ENCODE assay signal across 25 mouse cellular contexts in the genomic region with DNA sequence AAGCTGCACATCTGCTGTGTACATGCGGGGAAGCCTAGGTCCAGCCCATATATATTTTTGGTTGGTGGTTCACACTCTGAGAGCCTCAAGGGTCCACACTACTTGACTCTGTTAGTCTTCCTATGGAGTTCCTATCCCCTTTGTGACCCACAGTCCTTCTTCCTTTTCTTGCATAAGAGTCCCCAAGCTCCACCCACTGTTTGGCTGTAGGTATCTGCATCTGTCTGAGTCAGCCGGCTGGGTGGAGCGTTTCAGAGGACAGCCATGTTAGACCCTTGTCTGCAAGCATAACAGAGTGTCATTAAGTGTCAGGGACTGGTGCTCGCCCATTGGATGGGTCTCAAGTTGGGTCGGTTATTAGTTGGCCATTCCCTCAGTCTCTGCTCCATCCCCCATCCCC. TPM values are rescaled to one million over a fixed set of nuclear protein-coding genes. Genes with fewer than 3 reads are reported as not detected.
DNase-seq lines count a peak whose midpoint lies in the region; ATAC-seq and TF ChIP-seq lines count a peak whose summit lies in the region.
"Had no signal": no experiment of that assay in that cellular context is flagged by ENCODE, and none has a peak within 500 bp of the region (broad histone marks: within the 10 kb centered on the region; RNA-seq: fewer than 3 reads in every experiment).

No protein-coding gene starts in this region.

- peak; percentile 55; the same call in 1 of the 2 replicates for ATAC-seq in intestine, embryonic 15.5 days
- no peak for ATAC-seq in intestine, embryonic 16.5 days
- ATAC-seq in granulocyte monocyte progenitor cell, adult 5-6 weeks (replicated peaks; ENCODE audit: poor library complexity, severe bottlenecking): peak; percentile 48
- 0 out of 2 replicates have a peak, but pooled peaks have one; percentile 38 for ATAC-seq in stomach, postnatal 0 days (ENCODE audit: low FRiP score, low TSS enrichment)
- ATAC-seq: hindbrain, postnatal 0 days; midbrain, embryonic 13.5 days; Patski had no signal

- TF ChIP-seq RAD21 in MEL (IDR thresholded peaks at IDR 0.05; ENCODE audit: low read depth, low read length): no peak

- TF ChIP-seq EP300 in MEL (IDR thresholded peaks at IDR 0.05; ENCODE audit: low read depth in 1 of 2, low read length in 2 of 2): no peak
- no peak for TF ChIP-seq EP300 in stomach, postnatal 0 days (optimal IDR thresholded peaks at IDR 0.05)

- TF ChIP-seq CTCF in MEL (IDR thresholded peaks at IDR 0.05 in 2 of 3, conservative IDR thresholded peaks at IDR 0.05 in 1 of 3; ENCODE audit: control insufficient read depth in 1 of 3, insufficient read depth in 1 of 3, low read depth in 2 of 3, low read length in 3 of 3, poor library complexity in 1 of 3, severe bottlenecking in 1 of 3): no peak
- no peak for TF ChIP-seq CTCF in stomach, postnatal 0 days (IDR thresholded peaks at IDR 0.05; ENCODE audit: low read depth)

- no peaks in the 10 kb centered on the region for H3K9me3 ChIP-seq in intestine, embryonic 15.5 days
- no peaks in the 10 kb centered on the region for H3K9me3 ChIP-seq in intestine, embryonic 16.5 days (ENCODE audit: control insufficient read depth, low read length)
- H3K9me3 ChIP-seq in MEL (replicated peaks; ENCODE audit: insufficient read depth, low read length): no peaks in the 10 kb centered on the region
- H3K9me3 ChIP-seq in stomach, postnatal 0 days (ENCODE audit: control insufficient read depth, low read length): no peaks in the 10 kb centered on the region
- H3K9me3 ChIP-seq: forebrain, embryonic 12.5 days; heart, embryonic 13.5 days; limb, embryonic 15.5 days; liver, embryonic 15.5 days; midbrain, embryonic 13.5 days; neural tube, embryonic 12.5 days had no signal

- WGBS in intestine, embryonic 15.5 days: 73% methylated on average over 5 of the region's 5 CpGs
- 80% methylated on average over 5 of the region's 5 CpGs for WGBS in intestine, embryonic 16.5 days
- 76% methylated on average over 5 of the region's 5 CpGs for WGBS in stomach, postnatal 0 days

- no peak for TF ChIP-seq POLR2A in MEL (IDR thresholded peaks at IDR 0.05; ENCODE audit: control insufficient read depth in 1 of 2, insufficient read depth in 1 of 2, low read depth in 1 of 2, low read length in 2 of 2, poor library complexity in 1 of 2)

- peak; percentile 65 for DNase-seq in MEL (ENCODE audit: low read depth, low spot score)
- no peak for DNase-seq in stomach, postnatal 0 days (ENCODE audit: low spot score)
- DNase-seq in Muller cell, postnatal 12 days (ENCODE audit: inconsistent ontology term): no peak
- no peak for DNase-seq in retina, embryonic 14.5 days (ENCODE audit: low spot score)
- DNase-seq: adrenal gland, postnatal 25 days; cerebellum, adult 11-12 months; cerebellum, postnatal 10 days; heart, postnatal 14 days; kidney, adult 2 months; left cerebral cortex, postnatal 4 days; retina, postnatal 1 day; right cerebral cortex, postnatal 25 days; spleen, adult 18-20 months; thymus, postnatal 14 days had no signal

- H3K4me2 ChIP-seq in intestine, embryonic 15.5 days (replicated peaks): no peak overlapping the region
- no peak overlapping the region for H3K4me2 ChIP-seq in intestine, embryonic 16.5 days (ENCODE audit: low read depth, low read length)
- no peak overlapping the region for H3K4me2 ChIP-seq in stomach, postnatal 0 days (replicated peaks; ENCODE audit: low read depth)
- H3K4me2 ChIP-seq: forebrain, embryonic 12.5 days; heart, embryonic 13.5 days; limb, embryonic 15.5 days; liver, embryonic 15.5 days; midbrain, embryonic 13.5 days; neural tube, embryonic 12.5 days had no signal

- H3K27ac ChIP-seq in intestine, embryonic 15.5 days: no peak overlapping the region
- no peak overlapping the region for H3K27ac ChIP-seq in intestine, embryonic 16.5 days (ENCODE audit: low read length)
- H3K27ac ChIP-seq in MEL (ENCODE audit: control insufficient read depth, low read depth, low read length): peak overlapping the region; percentile 23; the same call in 1 of the 2 replicates
- H3K27ac ChIP-seq in stomach, postnatal 0 days (replicated peaks): no peak overlapping the region
- H3K27ac ChIP-seq: forebrain, embryonic 12.5 days; heart, embryonic 13.5 days; hindbrain, postnatal 0 days; limb, embryonic 15.5 days; liver, embryonic 15.5 days; midbrain, embryonic 13.5 days; neural tube, embryonic 12.5 days had no signal

- H3K9ac ChIP-seq in intestine, embryonic 15.5 days: no peak overlapping the region
- H3K9ac ChIP-seq in intestine, embryonic 16.5 days (ENCODE audit: low read depth, low read length): no peak overlapping the region
- H3K9ac ChIP-seq in MEL (ENCODE audit: control insufficient read depth, low read depth, low read length, poor library complexity, severe bottlenecking): peak overlapping the region; percentile 49
- H3K9ac ChIP-seq in stomach, postnatal 0 days (ENCODE audit: low read length): no peak overlapping the region
- H3K9ac ChIP-seq: forebrain, embryonic 12.5 days; heart, embryonic 13.5 days; limb, embryonic 15.5 days; liver, embryonic 15.5 days; midbrain, embryonic 13.5 days; neural tube, embryonic 12.5 days had no signal

- H3K4me3 ChIP-seq in intestine, embryonic 15.5 days (replicated peaks): no peak overlapping the region
- H3K4me3 ChIP-seq in intestine, embryonic 16.5 days (ENCODE audit: low read length): no peak overlapping the region
- peak overlapping the region; percentile 40 to 43; a peak in 3 of 4 replicates for H3K4me3 ChIP-seq in MEL (ENCODE audit: control insufficient read depth in 1 of 2, insufficient read depth in 1 of 2, low read depth in 2 of 2, low read length in 2 of 2)
- H3K4me3 ChIP-seq in stomach, postnatal 0 days (ENCODE audit: low read depth, low read length): no peak overlapping the region
- H3K4me3 ChIP-seq: forebrain, embryonic 12.5 days; heart, embryonic 13.5 days; limb, embryonic 15.5 days; liver, embryonic 15.5 days; midbrain, embryonic 13.5 days; neural tube, embryonic 12.5 days had no signal

- no peaks in the 10 kb centered on the region for H3K4me1 ChIP-seq in intestine, embryonic 15.5 days (replicated peaks)
- H3K4me1 ChIP-seq in intestine, embryonic 16.5 days (ENCODE audit: control insufficient read depth, insufficient read depth, low read length): no peaks in the 10 kb centered on the region
- H3K4me1 ChIP-seq in MEL (ENCODE audit: control insufficient read depth in 1 of 2, insufficient read depth in 2 of 2, low read length in 2 of 2): 0 out of 4 replicates have a peak, but pooled peaks cover 0 to 5% of the 10 kb centered on the region in 2 experiments
- no peaks in the 10 kb centered on the region for H3K4me1 ChIP-seq in stomach, postnatal 0 days (replicated peaks; ENCODE audit: control insufficient read depth, insufficient read depth)
- H3K4me1 ChIP-seq: liver, embryonic 15.5 days; midbrain, embryonic 13.5 days; neural tube, embryonic 12.5 days had no signal

- H3K79me2 ChIP-seq in MEL (ENCODE audit: control insufficient read depth, insufficient read depth, low read length, poor library complexity): no peaks in the 10 kb centered on the region

- no peaks in the 10 kb centered on the region for H3K27me3 ChIP-seq in intestine, embryonic 15.5 days (replicated peaks)
- H3K27me3 ChIP-seq in intestine, embryonic 16.5 days (replicated peaks; ENCODE audit: control insufficient read depth, insufficient read depth, low read length): no peaks in the 10 kb centered on the region
- no peaks in the 10 kb centered on the region for H3K27me3 ChIP-seq in MEL (ENCODE audit: control insufficient read depth in 1 of 2, insufficient read depth in 2 of 2, low read length in 2 of 2)
- no peaks in the 10 kb centered on the region for H3K27me3 ChIP-seq in stomach, postnatal 0 days (ENCODE audit: control insufficient read depth, insufficient read depth, low read length)
- H3K27me3 ChIP-seq: forebrain, embryonic 12.5 days; heart, embryonic 13.5 days; limb, embryonic 15.5 days; liver, embryonic 15.5 days; midbrain, embryonic 13.5 days; neural tube, embryonic 12.5 days; Patski had no signal

- H3K36me3 ChIP-seq in intestine, embryonic 15.5 days: no peaks in the 10 kb centered on the region
- H3K36me3 ChIP-seq in intestine, embryonic 16.5 days (ENCODE audit: control insufficient read depth, insufficient read depth, low read length): no peaks in the 10 kb centered on the region
- H3K36me3 ChIP-seq in MEL (ENCODE audit: control insufficient read depth in 1 of 2, insufficient read depth in 2 of 2, low read length in 2 of 2): no peaks in the 10 kb centered on the region; a peak in 1 of 4 replicates
- no peaks in the 10 kb centered on the region for H3K36me3 ChIP-seq in stomach, postnatal 0 days (ENCODE audit: control insufficient read depth, insufficient read depth, low read length)
- H3K36me3 ChIP-seq: forebrain, embryonic 12.5 days; heart, embryonic 13.5 days; limb, embryonic 15.5 days; liver, embryonic 15.5 days; midbrain, embryonic 13.5 days; neural tube, embryonic 12.5 days had no signal

TF ChIP-seq in MEL, 35 proteins besides CTCF, POLR2A, EP300 and RAD21 (continues in another document):
- TF ChIP-seq TBP (IDR thresholded peaks at IDR 0.05; ENCODE audit: low read depth, low read length): no peak
- TF ChIP-seq ZMIZ1 (IDR thresholded peaks at IDR 0.05; ENCODE audit: low read depth, low read length): no peak
- TF ChIP-seq ELF1 (IDR thresholded peaks at IDR 0.05; ENCODE audit: low read depth, low read length): no peak
- TF ChIP-seq CHD2 (IDR thresholded peaks at IDR 0.05; ENCODE audit: low read length): no peak
- no peak for TF ChIP-seq POLR2AphosphoS2 (IDR thresholded peaks at IDR 0.05; ENCODE audit: low read length)
- no peak for TF ChIP-seq MAZ (IDR thresholded peaks at IDR 0.05; ENCODE audit: low read depth, low read length)
- TF ChIP-seq NELFE (IDR thresholded peaks at IDR 0.05; ENCODE audit: low read depth, low read length): no peak
- no peak for TF ChIP-seq ZNF384 (IDR thresholded peaks at IDR 0.05; ENCODE audit: low read depth, low read length)
- TF ChIP-seq MAFK (IDR thresholded peaks at IDR 0.05; ENCODE audit: borderline replicate concordance, low read depth, low read length): no peak
- no peak for TF ChIP-seq SMC3 (IDR thresholded peaks at IDR 0.05; ENCODE audit: low read depth, low read length)
- TF ChIP-seq MXI1 (IDR thresholded peaks at IDR 0.05; ENCODE audit: low read depth, low read length): no peak
- no peak for TF ChIP-seq TAL1 (IDR thresholded peaks at IDR 0.05; ENCODE audit: low read length)

RNA-seq across cellular contexts. Expression of a gene that starts 33.6 kb away (rescaled TPM):
- polyA plus RNA-seq in intestine, embryonic 15.5 days (2015; fragmentation: Nextera tagmentation; extraction: Ambion mirVana): 31.8 and 34.9 TPM in 2 replicates
- polyA plus RNA-seq in intestine, embryonic 16.5 days (2015; fragmentation: Nextera tagmentation; extraction: Ambion mirVana): 22.3 and 25.0 TPM in 2 replicates
- total RNA-seq in MEL (2012; rRNA removed): 66.8 and 77.2 TPM in 2 replicates
- 100 to 1,000 TPM in 1 of 2 experiments, not detected in 1; 106 TPM for polyA plus RNA-seq in MEL (2012; ENCODE audit: insufficient read depth in 1 of 2, insufficient read length in 2 of 2, low read depth in 1 of 2, low replicate concordance in 2 of 2, missing spikeins in 1 of 2)
- total RNA-seq in granulocyte monocyte progenitor cell, adult 5-6 weeks (2014; fragmentation: Nextera tagmentation): 49.4 and 59.8 TPM in 2 replicates
- total RNA-seq in granulocyte monocyte progenitor cell, adult 5-6 weeks (2017): 55.9 and 90.9 TPM in 2 replicates
- polyA plus RNA-seq in stomach, postnatal 0 days (2015; fragmentation: Nextera tagmentation; extraction: Ambion mirVana): 20.1 and 24.9 TPM in 2 replicates

Comparison
In these comparisons a context has a peak if more than half of its experiments do, and no peak if none do; other contexts are left out.
1. H3K4me3 ChIP-seq: peak in MEL (2 of 2); none in intestine, embryonic 15.5 days (single experiment), intestine, embryonic 16.5 days (single experiment) and stomach, postnatal 0 days (single experiment).